Mouse (Mus musculus): Measurements from ENCODE around the gene Srd5a1. TPM values are rescaled to one million over a fixed set of nuclear protein-coding genes. Genes with fewer than 3 reads are reported as not detected.

Srd5a1 gene
- total and polyA plus RNA-seq, 3 experiments: 7.7 to 10.5 TPM; not detected in 1

- Histone ChIP-seq H3K27ac (ENCODE audit: control insufficient read depth, low read depth, low read length) (no peak overlapping the region), H3K9me3 (replicated peaks; ENCODE audit: insufficient read depth, low read length) (no peaks in the 10 kb centered on the region), H3K36me3 (ENCODE audit: control insufficient read depth in 1 of 2, insufficient read depth in 2 of 2, low read length in 2 of 2) (peaks cover 4 to 57% of the 10 kb centered on the region in 2 experiments), H3K4me1 (ENCODE audit: control insufficient read depth in 1 of 2, insufficient read depth in 2 of 2, low read length in 2 of 2) (peaks cover 0 to 5% of the 10 kb centered on the region in 2 experiments; a peak in 2 of 4 replicates), H3K4me3 (ENCODE audit: control insufficient read depth in 1 of 2, insufficient read depth in 1 of 2, low read depth in 2 of 2, low read length in 2 of 2) (no peak overlapping the region), H3K9ac (ENCODE audit: control insufficient read depth, low read depth, low read length, poor library complexity, severe bottlenecking) (no peak overlapping the region), H3K27me3 (ENCODE audit: control insufficient read depth in 1 of 2, insufficient read depth in 2 of 2, low read length in 2 of 2) (no peaks in the 10 kb centered on the region), H3K79me2 (ENCODE audit: control insufficient read depth, insufficient read depth, low read length, poor library complexity) (0 out of 2 replicates have a peak, but pooled peaks cover 2% of the 10 kb centered on the region)
- TF ChIP-seq BHLHE40 (IDR thresholded peaks at IDR 0.05; ENCODE audit: borderline replicate concordance, low read depth, low read length) (no peak), NELFE (IDR thresholded peaks at IDR 0.05; ENCODE audit: low read depth, low read length) (no peak), MYB (IDR thresholded peaks at IDR 0.05; ENCODE audit: low read depth, low read length) (no peak)
- no peak for DNase-seq (ENCODE audit: low read depth, low spot score)
Measured at GRCm38 (mm10) chr13:69627941-69628340, 16.7 kb upstream of the Srd5a1 start.

DNA sequence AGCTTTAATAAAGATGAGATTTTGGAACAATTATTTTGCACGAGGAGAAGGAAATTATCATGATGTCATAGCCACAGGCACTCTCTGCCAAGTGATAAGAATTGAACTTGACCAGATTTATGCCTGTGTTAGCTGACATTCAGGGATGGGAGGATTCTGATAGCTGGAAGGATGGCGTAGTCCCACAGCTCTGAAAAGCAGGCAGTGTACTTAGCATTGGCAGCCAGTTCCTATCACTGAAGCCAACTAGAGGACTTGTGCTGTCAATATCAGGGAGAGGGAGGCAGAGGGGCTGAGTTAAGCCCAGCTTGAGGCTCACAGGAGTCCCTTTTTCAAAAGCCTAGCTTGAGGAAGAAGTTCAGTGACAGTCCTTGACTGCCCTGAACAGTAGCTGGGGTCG, 13.3 kb upstream of the Srd5a1 start:
- H3K36me3 ChIP-seq (ENCODE audit: control insufficient read depth in 1 of 2, insufficient read depth in 2 of 2, low read length in 2 of 2): peaks cover 5 to 61% of the 10 kb centered on the region in 2 experiments; a peak in 3 of 4 replicates
- H3K9ac ChIP-seq (ENCODE audit: control insufficient read depth, low read depth, low read length, poor library complexity, severe bottlenecking): no peak overlapping the region
- H3K27ac ChIP-seq (ENCODE audit: control insufficient read depth, low read depth, low read length): no peak overlapping the region
- TF ChIP-seq USF1 (IDR thresholded peaks at IDR 0.05; ENCODE audit: low read depth, low read length): no peak
- TF ChIP-seq RCOR1 (IDR thresholded peaks at IDR 0.05; ENCODE audit: low read depth, low read length): peak; percentile 25; the same call in 1 of the 2 replicates
- no peak for TF ChIP-seq BHLHE40 (IDR thresholded peaks at IDR 0.05; ENCODE audit: borderline replicate concordance, low read depth, low read length)
- no peak for TF ChIP-seq SMC3 (IDR thresholded peaks at IDR 0.05; ENCODE audit: low read depth, low read length)
- TF ChIP-seq ZMIZ1 (IDR thresholded peaks at IDR 0.05; ENCODE audit: low read depth, low read length): no peak
- TF ChIP-seq POLR2AphosphoS2 (IDR thresholded peaks at IDR 0.05; ENCODE audit: low read length): no peak
- no peak for TF ChIP-seq POLR2A (IDR thresholded peaks at IDR 0.05; ENCODE audit: control insufficient read depth in 1 of 2, insufficient read depth in 1 of 2, low read depth in 1 of 2, low read length in 2 of 2, poor library complexity in 1 of 2)
- no peak for TF ChIP-seq HCFC1 (IDR thresholded peaks at IDR 0.05; ENCODE audit: low read depth, low read length)
- no peak for DNase-seq (ENCODE audit: low read depth, low spot score)
- H3K27me3 ChIP-seq (ENCODE audit: control insufficient read depth in 1 of 2, insufficient read depth in 2 of 2, low read length in 2 of 2): no peaks in the 10 kb centered on the region
- H3K9me3 ChIP-seq (replicated peaks; ENCODE audit: insufficient read depth, low read length): no peaks in the 10 kb centered on the region
- no peak overlapping the region for H3K4me3 ChIP-seq (ENCODE audit: control insufficient read depth in 1 of 2, insufficient read depth in 1 of 2, low read depth in 2 of 2, low read length in 2 of 2)
- peaks cover 0 to 5% of the 10 kb centered on the region in 2 experiments; a peak in 1 of 4 replicates for H3K4me1 ChIP-seq (ENCODE audit: control insufficient read depth in 1 of 2, insufficient read depth in 2 of 2, low read length in 2 of 2)
- peaks cover 2% of the 10 kb centered on the region; the same call in 1 of the 2 replicates for H3K79me2 ChIP-seq (ENCODE audit: control insufficient read depth, insufficient read depth, low read length, poor library complexity)

DNA sequence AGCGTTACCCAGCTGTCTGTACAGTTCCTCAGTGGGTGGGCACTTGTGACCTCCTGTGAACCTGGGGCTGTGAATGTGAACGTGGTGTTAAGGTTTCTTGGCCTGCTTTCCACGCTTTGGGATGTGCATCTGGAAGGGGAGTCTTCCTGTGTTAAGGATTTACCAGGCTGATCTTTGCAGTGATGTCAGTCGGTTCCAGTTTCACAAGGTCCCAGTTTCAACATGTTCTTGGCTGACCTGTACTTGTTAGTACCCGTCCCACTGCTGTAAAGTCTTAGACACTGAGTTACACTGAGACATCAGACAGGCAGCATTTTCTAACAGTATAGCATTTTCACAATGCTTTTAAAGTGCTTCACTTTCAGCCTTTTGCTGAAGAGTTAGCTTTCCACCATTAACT, 12.6 kb upstream of the Srd5a1 start:
- peaks cover 5 to 58% of the 10 kb centered on the region in 2 experiments; a peak in 3 of 4 replicates for H3K36me3 ChIP-seq (ENCODE audit: control insufficient read depth in 1 of 2, insufficient read depth in 2 of 2, low read length in 2 of 2)
- H3K27me3 ChIP-seq (ENCODE audit: control insufficient read depth in 1 of 2, insufficient read depth in 2 of 2, low read length in 2 of 2): no peaks in the 10 kb centered on the region
- H3K9ac ChIP-seq (ENCODE audit: control insufficient read depth, low read depth, low read length, poor library complexity, severe bottlenecking): no peak overlapping the region
- no peak overlapping the region for H3K27ac ChIP-seq (ENCODE audit: control insufficient read depth, low read depth, low read length)
- peaks cover 0 to 3% of the 10 kb centered on the region in 2 experiments; a peak in 1 of 4 replicates for H3K4me1 ChIP-seq (ENCODE audit: control insufficient read depth in 1 of 2, insufficient read depth in 2 of 2, low read length in 2 of 2)
- no peak for TF ChIP-seq MEF2A (IDR thresholded peaks at IDR 0.05; ENCODE audit: extremely low read depth, insufficient replicate concordance, low read depth, low read length, poor library complexity, severe bottlenecking)
- TF ChIP-seq GATA1 (IDR thresholded peaks at IDR 0.05; ENCODE audit: low read depth, low read length): no peak
- TF ChIP-seq ELF1 (IDR thresholded peaks at IDR 0.05; ENCODE audit: low read depth, low read length): no peak
- TF ChIP-seq JUND (IDR thresholded peaks at IDR 0.05; ENCODE audit: low read depth, low read length): no peak
- peaks cover 2% of the 10 kb centered on the region; the same call in 1 of the 2 replicates for H3K79me2 ChIP-seq (ENCODE audit: control insufficient read depth, insufficient read depth, low read length, poor library complexity)
- H3K4me3 ChIP-seq (ENCODE audit: control insufficient read depth in 1 of 2, insufficient read depth in 1 of 2, low read depth in 2 of 2, low read length in 2 of 2): no peak overlapping the region
- DNase-seq (ENCODE audit: low read depth, low spot score): no peak
- no peaks in the 10 kb centered on the region for H3K9me3 ChIP-seq (replicated peaks; ENCODE audit: insufficient read depth, low read length)
